Mouse (Mus musculus): Measurements from ENCODE around the gene Sun1.

GRCm38 (mm10) chr5:139209685-139210026 lies 9.2 kb downstream of the Sun1 start:
- TF ChIP-seq CTCF (IDR thresholded peaks at IDR 0.05 in 2 of 3, conservative IDR thresholded peaks at IDR 0.05 in 1 of 3; ENCODE audit: control insufficient read depth in 1 of 3, insufficient read depth in 1 of 3, low read depth in 2 of 3, low read length in 3 of 3, poor library complexity in 1 of 3, severe bottlenecking in 1 of 3) (no peak), EP300 (IDR thresholded peaks at IDR 0.05; ENCODE audit: low read depth in 1 of 2, low read length in 2 of 2) (no peak), USF1 (IDR thresholded peaks at IDR 0.05; ENCODE audit: low read depth, low read length) (no peak), POLR2A (IDR thresholded peaks at IDR 0.05; ENCODE audit: control insufficient read depth in 1 of 2, insufficient read depth in 1 of 2, low read depth in 1 of 2, low read length in 2 of 2, poor library complexity in 1 of 2) (0 out of 4 replicates have a peak, but pooled peaks of 1 of the 2 experiments have one; percentile 21), POLR2AphosphoS2 (IDR thresholded peaks at IDR 0.05; ENCODE audit: low read length) (no peak), MAX (IDR thresholded peaks at IDR 0.05; ENCODE audit: low read length) (no peak), RAD21 (IDR thresholded peaks at IDR 0.05; ENCODE audit: low read depth, low read length) (no peak), NELFE (IDR thresholded peaks at IDR 0.05; ENCODE audit: low read depth, low read length) (no peak), CHD2 (IDR thresholded peaks at IDR 0.05; ENCODE audit: low read length) (no peak)

All from MEL (cell line).